Mouse (Mus musculus) gastrocnemius, postnatal 36 days (tissue): ENCODE results near the gene Srebf1. TPM values are rescaled to one million over a fixed set of nuclear protein-coding genes. Genes with fewer than 3 reads are reported as not detected.

ENCODE experiments used
- DNase-seq, 2 experiments: peaks; one replicate each; pipeline ENCODE4 v3.0.0; 2022
- intact Hi-C: fragments of 180-260 bp; cut with DNase I; formaldehyde crosslinking; loops from one replicate; pipeline ENCODE4 v1.15.1; 2025
- total RNA-seq, 2 experiments: library from RNA; stranded (reverse); gene quantifications; 2 replicates each; pipeline ENCODE4 v1.2.3; 2021

The Srebf1 gene
- total RNA-seq, 2 experiments from 2014 or later = 18.4 to 21.0 TPM

DNA sequence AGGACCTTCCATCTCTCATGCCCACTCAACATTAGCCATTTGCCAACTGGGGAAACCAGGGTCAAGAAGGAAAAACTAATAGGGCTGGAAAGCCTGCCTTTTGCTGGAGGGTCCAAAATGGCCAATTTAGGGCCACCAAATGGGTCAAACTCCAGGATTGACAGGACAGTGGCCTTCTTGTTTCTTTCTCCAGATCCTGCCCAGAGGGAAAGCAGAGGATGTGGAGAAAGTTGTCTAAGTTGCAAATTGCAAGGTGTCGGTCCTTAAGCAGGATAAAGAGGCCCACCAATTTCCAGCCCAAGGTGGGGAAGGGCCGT lies 12.5 kb downstream of the Srebf1 start:
- intact Hi-C loops = no loop called here
- no peak for DNase-seq

DNA sequence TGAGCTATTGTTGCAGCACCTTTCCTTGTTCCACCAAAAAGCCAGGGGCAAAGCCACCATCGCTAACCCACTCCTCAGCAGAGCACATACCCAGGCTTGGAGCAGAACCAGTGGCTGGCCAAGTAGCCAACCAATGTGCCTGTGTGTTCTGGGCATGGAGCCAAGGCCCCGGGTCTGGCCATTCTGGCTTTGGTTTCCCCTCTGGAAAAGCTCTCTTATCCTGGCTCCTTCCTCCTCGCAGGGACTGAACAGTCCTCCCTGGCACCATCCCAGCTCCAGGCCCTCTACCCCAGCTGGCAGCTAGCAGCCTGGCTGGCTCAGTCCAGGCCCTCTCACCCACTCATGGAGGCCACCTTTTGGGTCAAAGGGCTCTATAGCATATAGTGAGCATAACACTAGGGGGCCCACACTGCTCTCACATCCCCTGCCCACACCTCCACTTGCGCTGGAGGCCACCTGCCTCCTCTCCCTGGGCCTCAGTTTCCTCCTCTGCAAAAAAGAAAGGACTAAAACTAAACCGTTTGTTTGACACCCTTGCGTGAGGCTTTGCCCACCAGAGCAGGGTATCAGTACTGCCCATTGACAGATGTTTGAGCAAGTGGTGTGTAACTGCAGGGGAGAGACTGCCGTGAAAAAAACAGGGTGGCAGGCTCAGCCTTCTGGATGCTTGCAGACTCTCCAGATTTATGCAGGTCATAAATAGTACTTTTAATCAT lies 13.0 kb downstream of the Srebf1 start:
- DNase-seq = peak; percentile 58 to 66
- intact Hi-C loops = no loop called here

DNA sequence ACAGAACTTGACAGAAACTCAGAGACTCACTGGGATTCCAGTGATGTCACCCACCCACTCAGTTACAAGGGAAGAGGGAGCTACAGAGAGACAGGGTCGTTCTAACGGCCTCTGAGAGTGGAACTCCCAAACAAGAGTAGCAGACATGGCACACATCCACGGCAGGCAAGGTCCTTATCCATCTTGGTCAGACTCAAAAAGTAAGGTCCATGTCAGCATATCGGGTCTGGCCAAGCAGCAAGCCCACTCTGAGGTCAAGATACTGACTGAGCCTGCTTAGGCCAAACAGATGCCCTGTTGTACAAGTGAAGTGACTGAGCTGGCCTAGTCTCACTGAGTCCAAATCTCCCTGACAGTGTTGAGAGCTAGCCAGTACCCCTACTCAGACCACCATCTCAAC lies 13.7 kb downstream of the Srebf1 start:
- intact Hi-C loops = no loop called here
- no peak for DNase-seq

GRCm38 (mm10) chr11:60208201-60208600 lies 14.2 kb downstream of the Srebf1 start:
- DNase-seq = no peak
- intact Hi-C loops = no loop called here

DNA sequence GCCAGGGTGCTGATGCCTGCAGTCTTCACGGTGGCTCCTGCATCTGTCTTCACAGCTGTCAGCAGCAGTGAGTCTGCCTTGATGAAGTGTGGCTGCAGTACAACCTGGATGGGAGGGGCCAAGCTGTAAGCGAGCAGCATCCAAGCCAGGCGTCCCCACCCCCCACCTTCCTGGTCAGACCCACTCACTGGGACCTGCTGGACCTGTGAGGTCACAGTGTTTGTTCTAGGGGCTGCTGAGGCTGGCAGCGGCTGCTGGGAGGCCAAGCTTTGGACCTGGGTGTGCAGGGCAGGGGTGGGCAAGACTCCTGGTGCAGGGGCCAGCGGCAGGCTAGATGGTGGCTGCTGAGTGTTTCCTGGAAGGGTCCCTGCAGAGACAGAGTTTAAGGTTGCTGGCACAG lies 16.2 kb downstream of the Srebf1 start:
- DNase-seq = no peak
- intact Hi-C loops = no loop called here

DNA sequence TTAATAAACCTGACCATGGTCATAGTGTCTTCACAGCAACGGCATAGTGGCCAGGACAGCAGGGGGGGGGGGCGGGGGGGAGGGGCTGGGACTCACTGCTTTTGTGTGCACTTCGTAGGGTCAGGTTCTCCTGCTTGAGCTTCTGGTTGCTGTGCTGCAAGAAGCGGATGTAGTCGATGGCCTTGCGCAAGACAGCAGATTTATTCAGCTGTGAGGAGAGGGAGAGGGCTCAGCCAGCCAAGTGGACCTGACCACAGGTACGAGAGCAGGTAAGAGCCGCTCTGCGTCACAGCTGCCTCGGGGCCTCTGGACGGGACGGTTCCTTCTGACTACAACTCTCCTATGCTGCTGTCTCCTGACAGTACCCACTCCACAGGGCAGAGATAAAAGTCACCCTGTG lies 17.4 kb downstream of the Srebf1 start:
- no peak for DNase-seq
- intact Hi-C loops = no loop called here

- intact Hi-C loops = loop anchor here (5.0 kb wide), 3 partner anchors 89 to 209 kb away; no protein-coding TSS in a partner anchor
- DNase-seq = no peak
Observed at GRCm38 (mm10) chr11:60202710-60203638, 19.4 kb downstream of the Srebf1 start.

DNA sequence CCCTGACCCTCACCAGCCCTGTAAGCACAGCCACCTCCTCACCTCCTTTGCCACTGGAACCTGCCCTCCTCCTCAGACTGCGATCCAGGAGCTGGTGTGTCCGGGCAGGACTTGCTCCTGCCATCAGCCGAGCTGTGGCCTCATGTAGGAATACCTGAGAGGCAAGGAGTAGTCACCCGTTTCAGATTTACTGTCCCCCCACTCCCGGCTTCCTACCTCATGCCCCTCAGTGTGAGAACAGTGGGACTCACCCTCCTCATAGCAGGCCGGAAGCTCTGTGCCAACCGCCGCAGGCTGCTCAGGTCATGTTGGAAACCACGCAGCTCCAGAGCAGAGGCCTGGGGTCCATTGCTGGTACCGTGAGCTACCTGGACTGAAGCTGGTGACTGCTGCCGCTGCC lies 22.0 kb downstream of the Srebf1 start:
- intact Hi-C loops = loop anchor here (5.0 kb wide), 3 partner anchors 92 to 212 kb away; no protein-coding TSS in a partner anchor

DNA sequence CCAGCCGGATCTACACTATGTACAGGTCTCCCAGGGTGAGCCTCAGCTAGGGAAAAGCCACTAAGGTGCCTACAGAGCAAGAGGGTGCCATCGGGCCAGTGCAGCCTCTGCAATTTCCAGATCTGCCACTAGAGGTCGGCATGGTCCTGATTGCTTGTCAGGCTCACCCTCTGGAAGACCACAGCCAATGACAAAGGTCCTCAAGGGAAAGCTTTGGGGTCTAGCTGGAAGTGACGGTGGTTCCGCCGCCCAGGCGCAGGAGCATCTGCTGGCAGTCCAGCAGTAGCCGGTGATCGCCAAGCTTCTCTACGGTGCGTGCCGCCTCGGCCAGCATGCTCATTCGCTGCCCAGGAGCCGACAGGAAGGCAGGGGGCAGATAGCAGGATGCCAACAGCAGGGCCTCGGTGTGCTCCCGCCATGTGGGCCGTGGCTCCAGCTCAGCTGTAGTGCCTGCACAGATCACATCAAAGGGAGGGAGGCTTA lies 22.6 kb downstream of the Srebf1 start:
- peak; percentile 86 to 91 for DNase-seq
- intact Hi-C loops = loop anchor here (5.0 kb wide), 3 partner anchors 93 to 213 kb away; no protein-coding TSS in a partner anchor

More for the DNA sequence above, 22.0 kb downstream of the Srebf1 start:
- DNase-seq = no peak

DNA sequence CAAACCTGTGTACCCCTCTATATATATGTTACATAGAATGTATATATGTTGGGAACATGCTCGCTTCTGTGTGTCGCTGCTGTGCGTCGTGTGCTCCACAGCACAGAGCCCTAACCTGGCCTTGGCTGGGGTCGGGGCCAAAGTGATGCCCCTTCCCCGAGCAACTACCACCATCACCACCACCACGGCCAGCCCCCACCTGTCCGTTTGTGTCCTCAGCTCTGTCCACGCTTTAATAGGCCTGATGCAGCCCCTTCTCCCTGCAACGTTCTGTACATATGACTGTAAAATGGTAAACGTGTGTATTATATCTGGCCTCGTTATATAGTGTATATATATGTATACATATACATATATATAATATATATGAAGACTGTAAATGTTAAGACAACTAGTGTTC lies 23.7 kb downstream of the Srebf1 start:
- intact Hi-C loops = no loop called here

GRCm38 (mm10) chr11:60197998-60198619 lies 24.3 kb downstream of the Srebf1 start:
- DNase-seq = no peak
- intact Hi-C loops = no loop called here

More for the DNA sequence above, 23.7 kb downstream of the Srebf1 start:
- no peak for DNase-seq

DNA sequence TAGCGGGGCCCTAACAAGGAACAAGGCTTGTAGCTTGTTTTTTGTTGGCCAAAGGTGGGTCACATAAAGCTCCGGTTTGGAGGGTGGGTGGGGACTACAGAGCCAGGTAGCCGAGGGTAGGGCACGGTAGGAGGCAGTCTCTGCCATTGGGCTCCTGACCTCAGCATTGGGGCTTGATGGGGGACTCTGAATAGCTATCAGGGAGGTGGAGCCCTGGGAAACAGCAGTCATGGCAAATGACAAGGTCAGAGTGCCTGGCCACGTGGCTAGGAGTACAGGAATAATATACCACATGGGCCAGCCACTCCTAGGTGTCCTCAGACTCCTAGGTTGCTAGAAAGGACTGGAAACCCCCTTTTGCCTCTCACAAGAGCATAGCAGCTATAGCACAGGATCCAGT lies 26.0 kb downstream of the Srebf1 start:
- no peak for DNase-seq
- intact Hi-C loops = no loop called here

- DNase-seq = no peak
- intact Hi-C loops = no loop called here
Observed at GRCm38 (mm10) chr11:60195108-60195507, 27.3 kb downstream of the Srebf1 start.

GRCm38 (mm10) chr11:60193556-60193955 lies 28.8 kb downstream of the Srebf1 start:
- no peak for DNase-seq

DNA sequence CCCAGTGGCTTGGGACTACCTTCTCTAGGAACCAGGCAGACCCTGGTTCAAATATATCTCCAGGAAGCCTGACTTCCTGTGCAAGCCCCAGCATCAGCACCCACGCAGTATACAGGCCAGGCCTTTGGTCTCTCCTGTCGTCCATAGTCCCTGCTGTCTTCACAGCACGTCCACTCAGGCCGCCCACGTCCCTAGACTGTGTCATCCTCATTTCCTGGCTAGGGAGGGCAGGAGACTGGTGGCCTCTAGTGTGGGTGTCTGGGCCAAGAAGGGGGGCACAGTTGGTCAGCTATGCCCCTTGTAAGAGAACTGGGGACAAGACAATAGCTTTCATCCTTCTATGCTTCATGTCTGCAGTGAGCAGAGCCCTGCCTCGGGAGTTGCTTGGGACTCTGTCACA lies 29.8 kb downstream of the Srebf1 start:
- intact Hi-C loops = no loop called here

More at GRCm38 (mm10) chr11:60193556-60193955, 28.8 kb downstream of the Srebf1 start:
- intact Hi-C loops = no loop called here

DNA sequence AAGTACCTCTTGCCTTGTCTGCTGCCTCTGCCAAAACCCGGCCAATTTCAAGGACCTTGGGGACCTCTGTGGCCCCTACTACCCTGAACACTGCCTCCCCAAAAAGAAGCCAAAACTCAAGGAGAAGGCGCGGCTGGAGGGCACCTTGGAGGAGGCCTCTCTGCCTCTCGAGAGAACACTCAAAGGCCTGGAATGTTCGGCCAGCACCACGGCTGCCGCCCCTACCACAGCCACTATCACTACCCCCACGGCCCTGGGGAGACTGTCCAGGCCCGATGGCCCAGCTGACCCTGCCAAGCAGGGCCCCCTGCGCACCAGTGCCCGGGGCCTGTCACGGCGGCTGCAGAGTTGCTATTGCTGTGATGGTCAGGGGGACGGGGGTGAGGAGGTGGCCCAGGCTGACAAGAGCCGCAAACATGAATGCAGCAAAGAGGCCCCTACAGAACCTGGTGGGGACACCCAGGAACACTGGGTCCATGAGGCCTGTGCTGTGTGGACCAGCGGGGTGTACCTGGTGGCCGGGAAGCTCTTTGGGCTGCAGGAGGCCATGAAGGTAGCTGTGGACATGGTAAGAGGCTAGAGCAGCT lies 32.2 kb downstream of the Srebf1 start:
- intact Hi-C loops = no loop called here
- DNase-seq = no peak

More for the DNA sequence above, 29.8 kb downstream of the Srebf1 start:
- DNase-seq = no peak

- intact Hi-C loops = no loop called here
- no peak for DNase-seq
Observed at GRCm38 (mm10) chr11:60189501-60190040, 32.8 kb downstream of the Srebf1 start.

DNA sequence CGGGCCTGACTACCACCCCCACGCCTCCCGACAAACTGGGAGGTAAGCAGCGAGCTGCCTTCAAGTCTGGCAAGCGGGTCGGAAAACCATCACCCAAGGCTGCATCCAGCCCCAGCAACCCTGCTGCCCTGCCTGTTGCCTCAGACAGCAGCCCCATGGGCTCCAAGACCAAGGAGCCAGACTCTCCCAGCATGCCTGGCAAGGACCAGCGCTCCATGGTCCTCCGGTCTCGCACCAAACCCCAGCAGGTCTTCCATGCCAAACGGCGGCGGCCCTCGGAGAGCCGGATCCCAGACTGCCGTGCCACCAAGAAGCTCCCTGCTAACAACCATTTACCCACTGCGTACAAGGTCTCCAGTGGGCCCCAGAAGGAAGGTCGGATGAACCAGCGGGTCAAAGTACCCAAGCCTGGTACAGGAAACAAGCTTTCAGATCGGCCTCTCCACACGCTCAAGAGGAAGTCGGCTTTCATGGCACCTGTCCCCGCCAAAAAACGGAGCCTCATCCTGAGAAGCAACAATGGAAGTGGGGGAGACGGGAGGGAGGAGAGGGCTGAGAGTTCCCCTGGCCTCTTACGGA lies 34.0 kb downstream of the Srebf1 start:
- intact Hi-C loops = no loop called here

GRCm38 (mm10) chr11:60187070-60187469 lies 35.3 kb downstream of the Srebf1 start:
- intact Hi-C loops = no loop called here
- no peak for DNase-seq

More for the DNA sequence above, 34.0 kb downstream of the Srebf1 start:
- no peak for DNase-seq
